Mouse (Mus musculus) lung, postnatal 0 days (tissue): ENCODE measurements around the gene Ptpn18.
A peak's percentile ranks its signal among the peaks of the same experiment; 100 is the strongest.

Experiments used
- CTCF ChIP-seq: IDR thresholded peaks from 2 replicates; pipeline ENCODE4 v1.5.1; 2016; ENCODE audit warnings: antibody characterized with exemption, mild to moderate bottlenecking
- EP300 ChIP-seq: IDR thresholded peaks from 2 replicates; pipeline ENCODE4 v1.6.1; 2016; ENCODE audit warnings: antibody characterized with exemption, mild to moderate bottlenecking, control low read depth

- TF ChIP-seq CTCF: peak; percentile 66
- TF ChIP-seq EP300: no peak
Observed at GRCm38 (mm10) chr1:34511027-34511426, 51.5 kb downstream of the Ptpn18 start.
